Mouse (Mus musculus): ENCODE results near the gene Kansl1.

The Kansl1 gene

GRCm38 (mm10) chr11:104439703-104440102, 29.0 kb downstream of the Kansl1 start:
- no peak for DNase-seq (ENCODE audit: low spot score in 2 of 2)

- DNase-seq (ENCODE audit: low spot score in 2 of 2) = no peak
Measured at GRCm38 (mm10) chr11:104438450-104438849, 30.2 kb downstream of the Kansl1 start.

- no peak for DNase-seq (ENCODE audit: low spot score in 2 of 2)
Measured at GRCm38 (mm10) chr11:104436394-104436954, 32.2 kb downstream of the Kansl1 start.

GRCm38 (mm10) chr11:104435753-104436152, 32.9 kb downstream of the Kansl1 start:
- no peak for DNase-seq (ENCODE audit: low spot score in 2 of 2)

- DNase-seq (ENCODE audit: low spot score in 2 of 2) = no peak
Measured at GRCm38 (mm10) chr11:104435141-104435540, 33.5 kb downstream of the Kansl1 start.

GRCm38 (mm10) chr11:104432251-104432650, 36.4 kb downstream of the Kansl1 start:
- no peak for DNase-seq (ENCODE audit: low spot score in 2 of 2)

- no peak for DNase-seq (ENCODE audit: low spot score in 2 of 2)
Measured at GRCm38 (mm10) chr11:104431807-104432206, 36.9 kb downstream of the Kansl1 start.

GRCm38 (mm10) chr11:104424727-104425416, 43.8 kb downstream of the Kansl1 start:
- DNase-seq (ENCODE audit: low spot score in 2 of 2) = peak; percentile 77 to 78

GRCm38 (mm10) chr11:104412254-104412653, 56.4 kb downstream of the Kansl1 start:
- no peak for DNase-seq (ENCODE audit: low spot score in 2 of 2)

GRCm38 (mm10) chr11:104407391-104407790, 61.3 kb downstream of the Kansl1 start:
- no peak for DNase-seq (ENCODE audit: low spot score in 2 of 2)

- no peak for DNase-seq (ENCODE audit: low spot score in 2 of 2)
Measured at GRCm38 (mm10) chr11:104400961-104401360, 67.7 kb downstream of the Kansl1 start.

GRCm38 (mm10) chr11:104399459-104400216, 69.0 kb downstream of the Kansl1 start:
- DNase-seq (ENCODE audit: low spot score in 2 of 2) = no peak

- DNase-seq (ENCODE audit: low spot score in 2 of 2) = no peak
Measured at GRCm38 (mm10) chr11:104395648-104396047, 73.0 kb downstream of the Kansl1 start.

- DNase-seq (ENCODE audit: low spot score in 2 of 2) = no peak
Measured at GRCm38 (mm10) chr11:104393196-104393595, 75.5 kb downstream of the Kansl1 start.

GRCm38 (mm10) chr11:104392153-104392552, 76.5 kb downstream of the Kansl1 start:
- no peak for DNase-seq (ENCODE audit: low spot score in 2 of 2)

- no peak for DNase-seq (ENCODE audit: low spot score in 2 of 2)
Measured at GRCm38 (mm10) chr11:104387284-104387683, 81.4 kb downstream of the Kansl1 start.

GRCm38 (mm10) chr11:104386595-104386994, 82.1 kb downstream of the Kansl1 start:
- no peak for DNase-seq (ENCODE audit: low spot score in 2 of 2)

GRCm38 (mm10) chr11:104383167-104383810, 85.4 kb downstream of the Kansl1 start:
- DNase-seq (ENCODE audit: low spot score in 2 of 2) = no peak

GRCm38 (mm10) chr11:104381887-104382286, 86.8 kb downstream of the Kansl1 start:
- no peak for DNase-seq (ENCODE audit: low spot score in 2 of 2)

- DNase-seq (ENCODE audit: low spot score in 2 of 2) = peak in 1 of 2 experiments; percentile 24
Measured at GRCm38 (mm10) chr11:104379635-104380034, 89.0 kb downstream of the Kansl1 start.

GRCm38 (mm10) chr11:104376291-104376690, 92.4 kb downstream of the Kansl1 start:
- no peak for DNase-seq (ENCODE audit: low spot score in 2 of 2)

- DNase-seq (ENCODE audit: low spot score in 2 of 2) = no peak
Measured at GRCm38 (mm10) chr11:104367486-104368190, 101.0 kb downstream of the Kansl1 start.
